Mouse (Mus musculus) lung, embryonic 16.5 days (tissue): Measurements from ENCODE around the gene Wwc2. TPM values are rescaled to one million over a fixed set of nuclear protein-coding genes. Genes with fewer than 3 reads are reported as not detected.

Experiments used
- ATAC-seq: fragments of 200-750 bp; cut with Nextera tagmentation; 2 replicates; pipeline ENCODE4 v1.8.0; 2017; ENCODE audit warnings: low read depth, mild to moderate bottlenecking, moderate library complexity
- H3K27ac ChIP-seq: fragments of 300-500 bp; sonication (generic); 2 replicates; pipeline ENCODE4 v1.5.1; 2014; ENCODE audit warnings: mild to moderate bottlenecking, control low read depth, low read length
- H3K27me3 ChIP-seq: fragments of 300-500 bp; sonication (generic); 2 replicates; pipeline ENCODE4 v1.6.1; 2014; ENCODE audit warnings: low read depth, low read length, mixed read lengths; ENCODE audit not compliant: control insufficient read depth, insufficient read depth
- H3K36me3 ChIP-seq: fragments of 300-500 bp; sonication (generic); 2 replicates; pipeline ENCODE4 v1.6.1; 2014; ENCODE audit warnings: low read length; ENCODE audit not compliant: control insufficient read depth, insufficient read depth
- H3K4me1 ChIP-seq: fragments of 300-500 bp; sonication (generic); replicated peaks from 2 replicates; pipeline ENCODE4 v1.6.1; 2014; ENCODE audit warnings: low read length, mixed read lengths; ENCODE audit not compliant: control insufficient read depth, insufficient read depth
- H3K4me2 ChIP-seq: fragments of 300-500 bp; sonication (generic); 2 replicates; pipeline ENCODE4 v1.6.1; 2014; ENCODE audit warnings: low read depth, low read length, control low read depth
- H3K4me3 ChIP-seq: fragments of 300-500 bp; sonication (generic); 2 replicates; pipeline ENCODE4 v1.5.1; 2014; ENCODE audit warnings: mild to moderate bottlenecking, low read length, control low read depth
- H3K9ac ChIP-seq: fragments of 300-500 bp; sonication (generic); 2 replicates; pipeline ENCODE4 v1.6.1; 2014; ENCODE audit warnings: low read length, control low read depth
- H3K9me3 ChIP-seq: fragments of 300-500 bp; sonication (generic); 2 replicates; pipeline ENCODE4 v1.6.1; 2016; ENCODE audit warnings: low read length; ENCODE audit not compliant: control insufficient read depth
- WGBS: fragments of 180-500 bp; shearing (Covaris S2); extraction: QIAGEN DNeasy Blood & Tissue Kit; methylation state at CpG from one replicate; pipeline ENCODE4 v1.1.7; 2014; 5-methylcytosine and 5-hydroxymethylcytosine counted together
- polyA plus RNA-seq: library from polyadenylated mRNA; unstranded; fragments of >200 nt; fragmentation: Nextera tagmentation; extraction: Ambion mirVana; gene quantifications from 2 replicates; pipeline ENCODE4 v1.2.1, GENCODE M21; 2015

Wwc2 gene
- polyA plus RNA-seq, 1 experiment from 2014 or later, result 12.6 TPM

DNA sequence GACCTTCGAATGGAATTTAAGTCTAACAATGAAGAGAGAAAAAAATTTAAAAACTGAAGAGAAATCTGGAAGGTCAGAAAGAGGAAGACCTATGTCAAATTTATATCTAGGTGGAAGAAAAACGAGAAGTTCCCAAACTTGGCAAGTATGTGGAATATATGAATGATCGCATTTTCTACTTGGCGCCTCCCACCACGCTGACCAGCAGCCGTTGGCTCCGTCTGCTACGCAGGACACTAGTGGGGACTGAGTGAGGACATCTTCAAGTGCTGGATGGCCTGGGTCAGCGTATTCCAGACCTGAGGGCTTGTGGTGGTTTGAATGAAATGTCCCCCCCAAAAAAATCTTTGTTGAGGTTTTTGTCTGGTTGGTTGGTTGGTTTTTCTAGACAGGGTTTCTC is 84.6 kb downstream of the Wwc2 start:
- Histone ChIP-seq H3K9me3 (peaks cover 6% of the 10 kb centered on the region; the same call in 1 of the 2 replicates), H3K4me3 (no peak overlapping the region), H3K4me2 (no peak overlapping the region), H3K36me3 (peaks cover 2% of the 10 kb centered on the region; the same call in 1 of the 2 replicates), H3K27me3 (no peaks in the 10 kb centered on the region), H3K4me1 (peaks cover 8% of the 10 kb centered on the region), H3K27ac (no peak overlapping the region), H3K9ac (no peak overlapping the region)
- 89% methylated on average over 9 of the region's 9 CpGs for WGBS
- no peak for ATAC-seq

DNA sequence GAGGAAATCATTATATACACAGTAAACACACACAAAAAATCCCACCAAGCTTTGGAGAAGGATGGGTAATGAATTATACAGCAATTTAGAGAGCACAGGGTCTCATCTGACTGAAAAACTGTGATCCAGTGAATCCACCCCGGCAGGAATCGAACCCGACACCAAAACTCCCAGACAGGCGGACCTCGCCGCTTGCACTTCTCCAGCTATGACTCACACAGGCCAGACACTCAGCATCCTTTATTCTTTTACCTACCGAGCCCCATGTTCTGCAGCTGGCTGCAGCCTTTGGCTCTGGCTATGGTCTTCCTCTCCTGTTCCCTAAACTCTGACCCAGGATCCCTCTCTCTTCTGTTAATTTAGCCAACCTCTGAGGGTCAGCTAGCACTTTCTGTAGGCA is 85.5 kb downstream of the Wwc2 start:
- WGBS, result 85% methylated on average over 7 of the region's 7 CpGs

DNA sequence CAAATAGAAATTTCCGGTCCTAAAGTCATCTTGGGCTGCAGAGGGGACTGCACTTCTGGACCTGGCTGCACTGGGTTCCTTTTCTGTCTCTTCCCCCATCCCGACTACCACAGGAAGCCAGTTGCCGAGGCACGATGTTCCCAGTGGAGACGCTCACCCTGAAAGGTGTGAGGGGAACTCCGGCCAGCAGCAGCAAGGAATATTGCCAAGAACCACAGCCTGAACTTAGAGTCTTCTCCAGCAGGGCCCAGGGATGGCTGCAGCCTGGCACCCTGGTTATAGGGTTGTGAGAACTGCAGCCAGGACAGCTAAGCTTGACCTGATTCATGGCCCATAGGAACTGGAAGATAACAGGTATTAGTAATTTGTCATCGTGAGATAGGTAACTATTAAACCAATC is 86.7 kb downstream of the Wwc2 start:
- 58% methylated on average over 7 of the region's 7 CpGs for WGBS
- Histone ChIP-seq H3K4me2 (no peak overlapping the region), H3K36me3 (peaks cover 12% of the 10 kb centered on the region), H3K9me3 (no peaks in the 10 kb centered on the region), H3K4me3 (no peak overlapping the region), H3K4me1 (peaks cover 8% of the 10 kb centered on the region), H3K9ac (no peak overlapping the region), H3K27ac (no peak overlapping the region), H3K27me3 (no peaks in the 10 kb centered on the region)
- no peak for ATAC-seq

More for the DNA sequence above, 85.5 kb downstream of the Wwc2 start:
- Histone ChIP-seq H3K4me1 (peaks cover 8% of the 10 kb centered on the region), H3K27ac (no peak overlapping the region), H3K4me2 (no peak overlapping the region), H3K36me3 (peaks cover 7% of the 10 kb centered on the region; the same call in 1 of the 2 replicates), H3K9me3 (peaks cover 6% of the 10 kb centered on the region; the same call in 1 of the 2 replicates), H3K4me3 (no peak overlapping the region), H3K27me3 (no peaks in the 10 kb centered on the region), H3K9ac (no peak overlapping the region)
- ATAC-seq, result no peak

DNA sequence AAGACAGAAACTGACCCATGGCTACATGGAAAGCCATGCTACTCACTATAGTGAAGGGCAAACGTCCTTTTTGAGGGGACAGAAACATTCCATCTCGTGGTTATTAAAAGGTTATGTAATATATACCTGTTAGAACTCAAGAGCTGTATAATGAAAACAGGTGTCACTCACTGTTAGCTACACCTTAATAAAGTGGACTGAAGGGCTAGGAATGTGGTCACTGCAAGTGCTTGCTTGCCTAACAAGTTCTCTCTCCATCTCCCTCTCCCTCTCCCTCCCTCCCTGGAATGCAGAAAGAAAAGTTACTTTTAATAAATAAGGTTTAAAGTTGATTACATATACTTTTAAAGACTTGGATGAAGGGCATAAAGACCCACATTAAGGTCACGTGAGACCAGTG is 88.0 kb downstream of the Wwc2 start:
- H3K4me2 ChIP-seq, result no peak overlapping the region
- H3K36me3 ChIP-seq, result peaks cover 13% of the 10 kb centered on the region
- WGBS, result 64% methylated on average over 3 of the region's 3 CpGs
- H3K27ac ChIP-seq, result no peak overlapping the region
- H3K9me3 ChIP-seq, result no peaks in the 10 kb centered on the region
- no peaks in the 10 kb centered on the region for H3K27me3 ChIP-seq
- H3K4me1 ChIP-seq, result peaks cover 8% of the 10 kb centered on the region
- H3K4me3 ChIP-seq, result no peak overlapping the region
- ATAC-seq, result peak; percentile 65
- H3K9ac ChIP-seq, result no peak overlapping the region

DNA sequence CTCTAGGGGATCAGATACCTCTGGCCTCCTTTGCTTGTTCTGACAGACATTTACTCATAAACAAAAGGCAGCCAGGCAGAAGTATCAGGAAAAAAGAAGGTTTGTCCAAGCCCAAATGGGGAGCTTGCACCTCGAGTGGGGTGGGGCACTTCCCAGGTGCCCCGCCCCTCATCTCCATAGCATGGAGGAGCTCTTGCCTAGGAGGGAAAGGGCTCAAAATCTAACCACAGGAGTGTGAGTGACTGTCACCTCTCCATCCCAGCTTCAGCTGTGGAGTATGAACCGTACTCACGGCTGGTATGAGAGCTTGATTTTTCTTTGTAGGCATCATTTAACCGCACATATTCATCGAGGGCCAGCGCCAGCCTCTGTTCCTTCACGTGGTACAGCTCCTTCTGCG is 90.4 kb downstream of the Wwc2 start:
- 92% methylated on average over 9 of the region's 9 CpGs for WGBS
- H3K9ac ChIP-seq, result no peak overlapping the region
- H3K27me3 ChIP-seq, result no peaks in the 10 kb centered on the region
- peaks cover 22% of the 10 kb centered on the region for H3K36me3 ChIP-seq
- no peaks in the 10 kb centered on the region for H3K9me3 ChIP-seq
- H3K4me3 ChIP-seq, result no peak overlapping the region
- H3K4me1 ChIP-seq, result peaks cover 8% of the 10 kb centered on the region
- H3K4me2 ChIP-seq, result no peak overlapping the region
- H3K27ac ChIP-seq, result no peak overlapping the region
- ATAC-seq, result no peak

DNA sequence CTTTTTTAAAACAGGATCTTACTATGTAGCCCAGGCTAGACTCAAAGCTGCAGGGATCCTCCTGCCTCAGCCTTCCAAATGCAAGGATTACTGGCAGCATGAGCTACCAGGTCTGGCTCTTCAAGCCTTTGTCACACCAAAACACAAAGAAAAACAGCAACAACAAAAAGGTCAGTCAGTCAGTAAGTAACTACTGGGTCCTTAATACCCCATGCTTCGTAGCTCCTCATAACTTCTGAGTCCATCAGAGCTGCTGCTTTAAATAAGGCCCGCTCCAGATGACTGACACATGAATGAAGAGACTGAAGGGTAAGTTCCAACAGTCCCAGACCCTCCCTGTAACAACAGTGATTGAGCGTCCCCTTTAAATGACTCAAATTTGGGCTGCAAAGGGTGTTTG is 90.8 kb downstream of the Wwc2 start:
- H3K4me3 ChIP-seq, result no peak overlapping the region
- no peak overlapping the region for H3K4me2 ChIP-seq
- WGBS, result 96% methylated on average over 3 of the region's 3 CpGs
- H3K27ac ChIP-seq, result no peak overlapping the region
- H3K4me1 ChIP-seq, result peaks cover 8% of the 10 kb centered on the region
- H3K9me3 ChIP-seq, result no peaks in the 10 kb centered on the region
- H3K9ac ChIP-seq, result no peak overlapping the region
- ATAC-seq, result no peak
- no peaks in the 10 kb centered on the region for H3K27me3 ChIP-seq
- peaks cover 22% of the 10 kb centered on the region for H3K36me3 ChIP-seq

DNA sequence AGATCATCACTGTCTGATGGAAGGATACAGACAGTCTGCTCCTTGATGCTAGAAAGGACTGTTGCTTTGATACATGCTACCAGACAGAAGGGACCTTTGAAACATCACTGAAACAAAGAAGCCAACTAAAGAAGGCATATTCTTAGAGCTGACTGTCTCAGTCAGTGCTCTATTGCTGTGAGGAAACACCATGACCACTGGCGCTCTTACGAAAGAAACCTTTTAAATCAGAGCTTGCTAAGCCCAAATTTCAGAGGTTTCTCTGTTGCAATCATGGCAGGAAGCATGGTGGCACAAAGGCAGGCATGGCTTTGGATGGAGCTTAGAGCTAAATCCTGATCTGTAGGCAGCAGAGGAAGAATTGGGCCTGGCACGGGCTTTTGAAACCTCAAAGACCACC is 98.3 kb downstream of the Wwc2 start:
- 88% methylated on average over 3 of the region's 3 CpGs for WGBS
- ATAC-seq, result no peak
- H3K36me3 ChIP-seq, result peaks cover 9% of the 10 kb centered on the region

DNA sequence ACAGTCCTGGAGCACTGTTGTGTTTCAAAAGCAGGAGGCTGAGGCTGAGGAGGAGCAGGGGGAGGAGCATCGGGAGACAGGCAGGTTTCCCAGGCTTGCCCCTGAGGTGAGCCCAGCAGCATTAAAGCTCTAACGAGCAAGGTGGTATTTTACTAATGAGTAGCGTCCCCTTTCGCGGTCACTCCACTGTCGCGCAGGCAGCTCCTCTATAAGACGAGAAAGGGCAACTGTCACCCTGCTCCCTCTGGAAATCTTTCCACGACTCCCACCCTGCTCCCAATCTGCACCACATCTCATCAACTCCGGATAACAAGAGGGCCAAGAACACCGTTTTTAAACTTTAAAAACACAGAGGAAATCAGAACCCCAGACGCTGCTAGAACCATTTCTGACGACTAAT is 99.1 kb downstream of the Wwc2 start:
- Histone ChIP-seq H3K9me3 (no peaks in the 10 kb centered on the region), H3K27me3 (no peaks in the 10 kb centered on the region), H3K4me3 (no peak overlapping the region), H3K4me1 (no peaks in the 10 kb centered on the region), H3K4me2 (no peak overlapping the region), H3K36me3 (peaks cover 9% of the 10 kb centered on the region), H3K27ac (no peak overlapping the region), H3K9ac (no peak overlapping the region)
- ATAC-seq, result no peak
- WGBS, result 72% methylated on average over 13 of the region's 13 CpGs

More for the DNA sequence above, 98.3 kb downstream of the Wwc2 start:
- Histone ChIP-seq H3K4me1 (no peaks in the 10 kb centered on the region), H3K9ac (no peak overlapping the region), H3K27ac (no peak overlapping the region), H3K27me3 (no peaks in the 10 kb centered on the region), H3K4me2 (no peak overlapping the region), H3K4me3 (no peak overlapping the region), H3K9me3 (no peaks in the 10 kb centered on the region)

DNA sequence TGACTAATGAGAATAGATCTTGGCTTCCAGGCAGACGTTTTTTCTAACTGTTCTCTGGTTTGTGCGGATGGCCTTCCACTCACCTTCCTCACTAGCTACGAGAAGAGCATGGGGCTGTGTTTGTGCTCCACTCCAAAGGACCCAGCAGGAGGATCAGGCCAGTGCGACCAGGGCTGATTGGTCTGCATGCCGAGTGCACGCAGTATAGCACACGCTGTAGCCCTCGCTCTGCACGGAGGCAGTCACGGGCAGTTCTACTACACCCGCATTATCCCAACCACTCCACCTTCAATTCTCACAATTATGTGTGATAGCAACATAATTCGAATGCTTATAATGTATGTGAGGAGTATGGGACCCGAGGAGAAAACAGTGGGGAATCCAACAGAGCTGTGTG is 99.9 kb downstream of the Wwc2 start:
- no peaks in the 10 kb centered on the region for H3K4me1 ChIP-seq
- no peak overlapping the region for H3K4me3 ChIP-seq
- H3K36me3 ChIP-seq, result peaks cover 2% of the 10 kb centered on the region; the same call in 1 of the 2 replicates
- no peak for ATAC-seq
- H3K4me2 ChIP-seq, result no peak overlapping the region
- no peaks in the 10 kb centered on the region for H3K27me3 ChIP-seq
- no peaks in the 10 kb centered on the region for H3K9me3 ChIP-seq
- H3K27ac ChIP-seq, result no peak overlapping the region
- 74% methylated on average over 13 of the region's 13 CpGs for WGBS
- no peak overlapping the region for H3K9ac ChIP-seq
